Mouse (Mus musculus) G1E (cell line): ENCODE measurements around the gene Stx3.

Source experiments
- CTCF ChIP-seq: IDR thresholded peaks from 2 replicates; pipeline ENCODE4 v1.5.1; 2012; ENCODE audit warnings: low read depth, low read length, inconsistent platforms, mixed read lengths
- GATA1 ChIP-seq: IDR thresholded peaks from 2 replicates; pipeline ENCODE4 v1.6.1; 2012; ENCODE audit warnings: borderline replicate concordance, low read length, inconsistent platforms, mixed read lengths
- GATA2 ChIP-seq: IDR thresholded peaks from 2 replicates; pipeline ENCODE4 v1.6.1; 2012; ENCODE audit warnings: low read depth, low read length, inconsistent platforms, borderline replicate concordance
- POLR2AphosphoS5 ChIP-seq: IDR thresholded peaks from 2 replicates; pipeline ENCODE4 v1.6.1; 2012; ENCODE audit warnings: low read depth, low read length, inconsistent platforms; ENCODE audit not compliant: insufficient replicate concordance
- TAL1 ChIP-seq: conservative IDR thresholded peaks from 2 replicates; pipeline ENCODE4 v1.6.1; 2012; ENCODE audit warnings: low read depth, low read length, inconsistent platforms, mixed read lengths

DNA sequence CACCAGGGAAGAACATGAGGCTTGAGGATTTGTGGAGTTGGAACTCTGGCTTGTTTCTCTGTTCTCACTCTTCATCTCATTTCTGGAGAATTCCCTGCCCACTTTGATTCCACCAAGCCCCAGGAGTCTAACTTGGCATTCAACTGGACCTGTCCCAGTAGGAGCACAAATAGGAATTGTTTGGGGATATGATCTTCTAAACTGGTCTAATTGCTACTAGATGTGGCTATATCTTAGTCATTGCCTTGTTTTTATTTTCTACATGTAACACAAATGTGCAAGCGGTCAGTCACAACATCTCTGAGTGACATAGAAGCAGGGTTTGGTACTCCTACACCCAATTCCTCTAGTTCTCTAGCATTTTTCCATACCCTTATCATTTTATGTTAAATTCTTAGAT, 41.8 kb upstream of the Stx3 start, which contains the start of gene Olfr1418:
- TF ChIP-seq CTCF = no peak
- no peak for TF ChIP-seq GATA2
- no peak for TF ChIP-seq GATA1
- no peak for TF ChIP-seq TAL1
- TF ChIP-seq POLR2AphosphoS5 = no peak
